Mouse (Mus musculus) brain, embryonic 14.5 days (tissue): ENCODE data around the gene Ndufa9. TPM values are rescaled to one million over a fixed set of nuclear protein-coding genes. Genes with fewer than 3 reads are reported as not detected.
A peak's percentile ranks its signal among the peaks of the same experiment; 100 is the strongest.

Experiments
- DNase-seq: peaks from one replicate; pipeline ENCODE4 v3.0.0-alpha.2; 2011; ENCODE audit warnings: low read depth
- CTCF ChIP-seq: fragments of 200-500 bp; IDR thresholded peaks from 2 replicates; pipeline ENCODE4 v1.5.1; 2012; ENCODE audit warnings: inconsistent platforms, mild to moderate bottlenecking, moderate library complexity, borderline replicate concordance; ENCODE audit not compliant: insufficient read depth, insufficient read length; ENCODE audit errors: extremely low read depth
- POLR2A ChIP-seq: fragments of 200-500 bp; IDR thresholded peaks from 2 replicates; pipeline ENCODE4 v1.6.1; 2012; ENCODE audit warnings: mild to moderate bottlenecking, inconsistent platforms, borderline replicate concordance; ENCODE audit not compliant: poor library complexity, insufficient read depth, insufficient read length, severe bottlenecking; ENCODE audit errors: extremely low read depth
- polyA plus RNA-seq: library from polyadenylated mRNA; depleted of rRNA; stranded (reverse); fragments of >200 nt; gene quantifications from 2 replicates; pipeline ENCODE4 v1.2.3, GENCODE M21; 2012; rRNA removed

The Ndufa9 gene
- polyA plus RNA-seq, 1 experiment = 95.3 TPM

DNA sequence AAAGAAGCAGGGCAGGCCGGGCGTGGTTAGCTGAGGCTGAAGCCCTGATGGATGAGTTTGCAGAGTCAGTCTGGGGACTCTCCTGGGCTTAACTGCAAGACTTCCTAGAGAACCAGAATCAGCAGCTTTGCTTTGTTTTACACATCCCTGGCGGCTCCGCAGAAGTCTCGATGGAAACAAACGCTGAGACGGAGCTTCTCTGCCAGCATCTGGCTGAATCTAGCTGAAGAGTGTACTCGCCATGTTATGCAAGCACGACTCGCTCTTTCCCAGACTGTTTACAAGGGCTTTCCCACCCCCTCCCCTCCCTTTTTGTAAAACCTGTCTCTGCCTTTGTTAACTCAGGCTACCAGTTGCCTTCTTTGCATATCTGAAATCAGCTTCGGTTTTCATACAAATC is 46.0 kb downstream of the Ndufa9 start:
- DNase-seq = peak; percentile 24

DNA sequence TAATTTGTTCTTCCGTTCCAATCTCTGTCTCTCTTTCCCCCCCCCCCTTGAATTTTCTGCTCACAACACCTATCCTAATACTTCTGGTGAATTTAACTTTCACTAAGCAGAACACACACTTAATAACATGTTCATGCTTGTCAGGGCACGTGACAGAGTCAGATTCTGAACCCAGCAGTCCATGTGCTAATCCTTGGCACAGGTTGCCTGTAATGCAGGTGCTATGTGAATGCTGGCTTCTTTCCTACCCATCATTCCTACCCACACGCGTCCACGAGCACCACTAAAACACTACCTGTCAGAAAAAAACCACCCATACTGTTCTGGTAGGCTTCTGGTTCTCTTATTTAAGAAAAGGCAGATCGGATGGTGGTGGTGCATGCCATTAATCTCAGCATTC is 54.2 kb downstream of the Ndufa9 start:
- no peak for DNase-seq
- TF ChIP-seq CTCF = no peak
- no peak for TF ChIP-seq POLR2A

More for the DNA sequence above, 46.0 kb downstream of the Ndufa9 start:
- TF ChIP-seq CTCF (no peak), POLR2A (no peak)

DNA sequence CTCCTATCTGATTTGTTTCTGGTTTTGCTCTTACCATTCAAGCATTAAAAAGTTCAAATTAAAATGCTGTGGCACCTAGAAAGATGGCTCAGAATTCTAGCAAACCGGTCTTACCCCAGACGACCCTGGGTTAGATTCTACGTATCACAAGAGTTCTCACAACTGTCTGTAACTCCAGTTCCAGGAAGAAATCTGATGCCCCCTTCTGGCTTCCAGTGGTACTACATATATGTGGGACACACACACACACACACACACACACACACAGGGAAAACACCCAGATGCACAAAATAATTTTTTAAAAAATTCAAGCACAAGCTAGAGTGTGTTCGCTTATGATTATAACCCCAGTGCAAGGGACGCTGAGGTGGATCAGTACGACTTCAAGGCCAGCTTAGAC is 55.2 kb downstream of the Ndufa9 start:
- peak; percentile 8; the same call in 1 of the 2 replicates for TF ChIP-seq CTCF
- TF ChIP-seq POLR2A = no peak
- no peak for DNase-seq

DNA sequence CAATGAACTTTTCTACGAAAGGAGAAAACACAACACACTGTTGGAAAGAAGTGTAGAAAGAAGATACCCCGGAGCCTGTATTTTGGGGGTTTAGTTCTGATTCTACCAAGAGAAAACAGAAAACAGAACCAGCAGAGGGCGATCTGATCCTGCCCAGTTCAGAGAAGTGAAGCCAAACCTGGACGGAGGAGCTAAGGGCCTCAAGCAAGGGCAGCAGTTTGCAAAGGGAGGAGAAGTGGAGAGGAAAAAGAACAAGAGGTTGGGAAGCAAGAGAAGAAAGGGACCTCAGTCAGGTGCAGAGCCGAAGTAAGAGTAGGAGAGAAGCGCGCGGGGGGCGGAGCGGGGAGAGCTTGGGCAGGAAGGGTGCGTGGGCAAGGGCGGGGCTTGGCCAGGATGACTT is 57.0 kb downstream of the Ndufa9 start:
- TF ChIP-seq CTCF (peak; percentile 40; the same call in 1 of the 2 replicates), POLR2A (no peak)
- peak; percentile 35 for DNase-seq

DNA sequence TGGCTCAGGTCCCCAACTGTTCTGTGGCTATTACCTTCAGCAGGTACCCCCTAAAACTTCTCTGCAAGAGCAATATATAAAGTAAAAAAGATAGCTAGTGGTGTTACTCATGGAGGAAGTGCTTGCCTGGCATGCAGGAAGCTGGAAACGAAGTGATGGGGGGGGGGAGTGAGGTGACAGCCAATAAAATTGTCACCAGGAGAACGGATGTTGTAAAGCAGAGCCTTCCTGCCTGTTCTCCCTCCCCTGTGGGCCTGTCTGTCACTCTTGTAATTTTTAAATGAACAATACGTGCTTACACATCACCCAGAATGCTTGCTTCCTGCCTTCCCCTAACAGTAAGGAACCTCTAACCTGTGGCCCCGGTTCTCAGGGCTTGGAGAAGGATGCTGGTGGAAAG is 57.4 kb downstream of the Ndufa9 start:
- no peak for TF ChIP-seq POLR2A
- TF ChIP-seq CTCF = no peak
- no peak for DNase-seq

DNA sequence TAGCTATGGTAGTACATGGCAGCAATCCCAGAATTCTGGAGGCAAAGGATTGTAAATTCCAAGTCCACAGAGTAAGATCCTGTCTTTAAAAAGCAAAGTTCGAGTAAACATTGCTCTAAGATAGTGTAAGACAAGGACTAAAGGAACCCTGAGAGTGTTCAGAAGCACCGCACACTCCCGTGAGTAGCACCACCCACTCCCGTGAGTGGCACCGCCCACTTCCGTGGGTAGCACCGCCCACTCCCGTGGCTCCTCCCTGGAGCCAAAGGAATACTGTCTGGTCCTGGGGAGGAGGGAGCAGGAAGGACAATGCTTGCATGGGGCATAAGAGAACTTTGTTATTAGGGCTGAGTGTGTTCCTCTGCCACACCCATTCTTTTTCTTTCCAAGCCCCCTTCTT is 60.1 kb downstream of the Ndufa9 start:
- no peak for TF ChIP-seq CTCF
- TF ChIP-seq POLR2A = no peak
- no peak for DNase-seq

DNA sequence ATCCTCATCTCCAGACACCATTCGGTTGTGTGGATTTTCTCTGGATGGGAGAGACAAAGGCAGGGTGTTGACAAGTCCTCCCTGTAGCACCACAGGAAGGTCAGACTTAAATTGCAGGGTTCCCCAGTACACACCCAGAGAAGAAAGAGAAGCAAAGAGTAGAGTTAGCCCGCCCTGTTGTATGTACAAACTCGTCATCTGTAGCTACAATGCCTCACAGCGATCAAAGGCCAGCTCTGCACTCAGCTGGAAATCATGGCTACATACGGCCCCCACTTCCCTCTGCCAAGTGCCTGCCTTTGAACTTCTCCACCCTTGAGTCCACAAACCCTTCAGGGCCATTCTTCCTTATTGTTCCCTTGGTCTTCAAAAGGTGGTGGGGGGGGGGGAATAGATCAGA is 64.7 kb downstream of the Ndufa9 start:
- TF ChIP-seq POLR2A (no peak), CTCF (no peak)
- DNase-seq = peak; percentile 21

DNA sequence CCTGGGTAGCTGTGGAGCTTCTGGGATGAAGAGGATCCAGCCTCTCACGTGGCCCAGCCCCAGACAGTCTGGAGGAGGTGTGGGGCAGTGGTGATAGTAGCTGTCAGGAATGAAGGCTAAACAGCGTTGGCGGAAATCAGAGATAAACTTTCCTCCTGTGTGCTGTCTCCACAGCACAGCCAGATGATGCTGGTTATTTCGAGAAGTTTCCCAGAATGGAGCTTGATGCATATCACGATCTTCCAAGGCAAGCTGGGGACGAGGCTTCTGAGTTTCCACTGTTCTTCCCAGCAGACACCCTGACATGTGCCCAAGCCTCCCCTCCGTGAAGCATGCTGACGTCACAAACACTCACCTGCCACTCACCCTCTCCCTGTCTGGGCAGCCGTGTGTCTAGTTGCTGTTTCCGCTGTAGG is 65.3 kb downstream of the Ndufa9 start:
- no peak for TF ChIP-seq POLR2A
- TF ChIP-seq CTCF = no peak
- no peak for DNase-seq

DNA sequence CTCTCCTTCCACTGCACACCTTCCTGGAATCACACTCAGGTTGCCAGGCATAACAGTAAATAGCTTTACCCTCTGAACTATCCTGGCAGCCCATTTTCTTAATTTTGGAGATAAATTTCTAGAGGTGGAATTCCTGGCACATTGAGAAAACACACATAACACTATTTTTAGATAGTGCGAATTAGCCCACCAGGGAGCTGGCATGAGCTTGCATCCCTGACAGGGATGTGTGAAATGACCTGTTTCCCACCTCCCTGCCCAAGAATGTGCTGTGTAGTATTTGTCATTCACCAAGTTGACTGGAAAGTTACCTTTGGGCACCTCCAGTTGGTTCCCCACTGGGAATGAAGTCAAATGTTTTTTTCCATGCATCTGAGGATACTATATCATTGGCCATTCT is 65.9 kb downstream of the Ndufa9 start:
- TF ChIP-seq POLR2A = no peak
- TF ChIP-seq CTCF = no peak
- no peak for DNase-seq

DNA sequence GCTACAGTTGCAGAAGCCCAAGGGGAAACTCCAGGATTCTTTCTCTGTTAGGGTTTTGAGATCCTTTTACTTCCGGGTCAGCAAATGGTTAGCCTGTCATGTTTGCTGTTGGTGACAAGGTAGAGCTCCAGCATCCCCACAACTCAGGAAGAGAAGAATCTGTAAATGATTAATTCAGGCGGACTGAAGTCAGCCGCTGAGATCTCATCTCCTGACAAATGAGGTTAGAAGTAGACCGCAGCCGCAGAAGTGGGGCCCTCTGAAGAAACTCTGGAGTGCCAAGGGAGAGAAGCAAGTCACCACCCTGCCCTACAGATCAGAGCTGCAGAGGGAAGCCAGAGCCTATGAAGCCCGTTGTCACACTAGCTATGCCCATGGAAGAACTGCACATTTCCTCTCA is 71.0 kb downstream of the Ndufa9 start:
- TF ChIP-seq POLR2A = no peak
- TF ChIP-seq CTCF = no peak

DNA sequence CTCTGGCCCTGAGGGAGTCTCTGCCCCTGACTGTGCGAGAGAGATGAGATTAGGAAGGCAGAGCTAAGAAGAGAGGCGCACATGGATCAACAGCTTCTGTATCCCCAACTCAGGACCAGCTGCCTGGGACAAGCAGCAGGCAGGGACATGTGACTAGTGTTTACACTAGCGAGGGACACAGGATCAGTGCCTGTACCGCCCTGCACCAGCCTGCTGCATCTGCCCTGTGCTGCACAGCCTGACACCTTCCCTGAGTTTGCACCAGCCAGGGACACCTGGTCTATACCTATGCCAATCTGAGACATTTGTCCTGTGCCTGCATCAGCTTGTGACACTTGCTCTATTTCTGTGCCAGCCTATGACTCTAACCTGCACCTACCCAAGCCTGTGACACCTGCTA is 75.1 kb downstream of the Ndufa9 start:
- TF ChIP-seq CTCF (no peak), POLR2A (no peak)
- no peak for DNase-seq

More for the DNA sequence above, 71.0 kb downstream of the Ndufa9 start:
- no peak for DNase-seq

DNA sequence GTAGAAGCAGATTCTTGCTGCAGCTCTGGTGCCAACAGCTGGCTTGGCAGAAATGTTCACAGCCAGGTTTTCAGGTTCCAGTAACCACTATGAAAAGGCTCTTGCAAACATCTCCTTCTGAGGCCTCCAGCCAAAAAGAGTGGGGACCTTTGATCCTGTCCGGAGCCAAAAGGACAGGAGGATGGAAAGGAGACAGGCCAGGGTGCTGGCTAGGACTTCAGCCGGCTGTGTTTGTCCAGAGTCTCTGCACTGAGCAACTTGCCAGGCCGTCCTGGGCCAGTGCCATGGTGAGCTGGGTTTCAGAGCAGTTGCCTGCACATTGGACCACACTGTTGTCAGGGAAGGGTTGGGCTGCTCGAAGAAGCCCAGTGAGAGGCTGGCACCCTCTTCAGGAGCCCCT is 76.6 kb downstream of the Ndufa9 start:
- DNase-seq = no peak
- no peak for TF ChIP-seq POLR2A
- no peak for TF ChIP-seq CTCF

Other genes with a start within 250 kb of the Ndufa9 start
- gene Kcna1, start 202.8 kb downstream of the Ndufa9 start, polyA plus RNA-seq = 1.3 TPM in 2 replicates
- 7.9 and 14.8 TPM in 2 replicates for gene Kcna6, start 108.5 kb downstream of the Ndufa9 start, polyA plus RNA-seq
- gene Akap3, start 4.0 kb upstream of the Ndufa9 start, polyA plus RNA-seq = 0.11 and 0.16 TPM in 2 replicates
- 0.06 TPM in 1 of 2 replicates, not detected in the other for gene Dyrk4, start 72.7 kb upstream of the Ndufa9 start, polyA plus RNA-seq
- 16.8 and 33.8 TPM in 2 replicates for gene Rad51ap1, start 90.5 kb upstream of the Ndufa9 start, polyA plus RNA-seq
- 21.2 and 22.4 TPM in 2 replicates for gene D6Wsu163e, start 90.8 kb upstream of the Ndufa9 start, polyA plus RNA-seq
- gene Fgf6, start 166.4 kb upstream of the Ndufa9 start, polyA plus RNA-seq = not detected in 2 replicates
- gene Fgf23, start 223.8 kb upstream of the Ndufa9 start, polyA plus RNA-seq = 0.29 and 0.34 TPM in 2 replicates